Mouse (Mus musculus) forebrain, embryonic 14.5 days (tissue): Measurements from ENCODE around the gene Ccdc186. TPM values are rescaled to one million over a fixed set of nuclear protein-coding genes. Genes with fewer than 3 reads are reported as not detected.

Experiments used
- ATAC-seq: fragments of 200-750 bp; cut with Nextera tagmentation; 2 replicates; pipeline ENCODE4 v1.8.0; 2017; ENCODE audit warnings: mild to moderate bottlenecking, moderate library complexity
- DNase-seq: peaks from one replicate; pipeline ENCODE4 v3.0.0-alpha.2; 2015; ENCODE audit warnings: low spot score
- H3K27ac ChIP-seq: fragments of 300-500 bp; sonication (generic); 2 replicates; pipeline ENCODE4 v1.5.1; 2014; ENCODE audit warnings: low read depth, mild to moderate bottlenecking, control low read depth, low read length, moderate library complexity
- H3K27me3 ChIP-seq: fragments of 300-500 bp; sonication (generic); replicated peaks from 2 replicates; pipeline ENCODE4 v1.6.1; 2014; ENCODE audit warnings: low read length, control low read depth, mixed read lengths; ENCODE audit not compliant: control insufficient read depth, insufficient read depth
- H3K36me3 ChIP-seq: fragments of 300-500 bp; sonication (generic); 2 replicates; pipeline ENCODE4 v1.6.1; 2014; ENCODE audit warnings: low read length, control low read depth; ENCODE audit not compliant: control insufficient read depth, insufficient read depth
- H3K4me1 ChIP-seq: fragments of 300-500 bp; sonication (generic); 2 replicates; pipeline ENCODE4 v1.6.1; 2014; ENCODE audit warnings: antibody characterized with exemption, low read length, control low read depth; ENCODE audit not compliant: control insufficient read depth, insufficient read depth
- H3K4me2 ChIP-seq: fragments of 300-500 bp; sonication (generic); 2 replicates; pipeline ENCODE4 v1.6.1; 2014; ENCODE audit warnings: mild to moderate bottlenecking, control low read depth, low read length
- H3K4me3 ChIP-seq: fragments of 300-500 bp; sonication (generic); 2 replicates; pipeline ENCODE4 v1.5.1; 2014; ENCODE audit warnings: low read depth, low read length, control low read depth
- H3K9ac ChIP-seq: fragments of 300-500 bp; sonication (generic); 2 replicates; pipeline ENCODE4 v1.6.1; 2014; ENCODE audit warnings: mild to moderate bottlenecking, low read length, control low read depth, moderate library complexity
- H3K9me3 ChIP-seq: fragments of 300-500 bp; sonication (generic); replicated peaks from 2 replicates; pipeline ENCODE4 v1.6.1; 2016; ENCODE audit warnings: low read length, control low read depth, mixed read lengths; ENCODE audit not compliant: control insufficient read depth
- WGBS: fragments of 180-500 bp; shearing (Covaris S2); extraction: QIAGEN DNeasy Blood & Tissue Kit; methylation state at CpG from one replicate; pipeline ENCODE4 v1.1.7; 2014; 5-methylcytosine and 5-hydroxymethylcytosine counted together
- polyA plus RNA-seq: library from polyadenylated mRNA; unstranded; fragments of >200 nt; fragmentation: Nextera tagmentation; extraction: Ambion mirVana; gene quantifications from 2 replicates; pipeline ENCODE4 v1.2.1, GENCODE M21; 2014

The Ccdc186 gene
- 21.2 and 28.9 TPM in 2 replicates for polyA plus RNA-seq

- peak within 1 kb of the TSS; percentile 99 for H3K4me3 ChIP-seq
- H3K9me3 ChIP-seq = no peaks in the 10 kb centered on the region
- peak within 1 kb of the TSS; percentile 78; the same call in 1 of the 2 replicates for H3K27ac ChIP-seq
- under 1% methylated on average over 77 of the region's 79 CpGs for WGBS
- H3K27me3 ChIP-seq = no peaks in the 10 kb centered on the region
- peak; percentile 98 for DNase-seq
- H3K9ac ChIP-seq = peak within 1 kb of the TSS; percentile 95
- H3K36me3 ChIP-seq = no peaks in the 10 kb centered on the region
- H3K4me1 ChIP-seq = peaks cover 22% of the 10 kb centered on the region
- H3K4me2 ChIP-seq = peak within 1 kb of the TSS; percentile 75
- ATAC-seq = peak; percentile 98
These were observed at the start of gene Ccdc186 for GRCm38 (mm10) chr19:56821798-56822447. TSS of gene Ccdc186 (minus strand) at chr19:56822190.

- Histone ChIP-seq H3K27me3 (peaks cover 4% of the 10 kb centered on the region; the same call in 1 of the 2 replicates), H3K4me2 (no peak overlapping the region), H3K4me1 (no peaks in the 10 kb centered on the region), H3K9me3 (no peaks in the 10 kb centered on the region), H3K36me3 (no peaks in the 10 kb centered on the region), H3K4me3 (no peak overlapping the region), H3K27ac (no peak overlapping the region), H3K9ac (no peak overlapping the region)
- 65% methylated on average over 4 of the region's 4 CpGs for WGBS
- ATAC-seq (no peak), DNase-seq (no peak)
These were observed 45.7 kb upstream of the Ccdc186 start for GRCm38 (mm10) chr19:56867701-56868100.

- Histone ChIP-seq H3K9me3 (no peaks in the 10 kb centered on the region), H3K4me3 (no peak overlapping the region), H3K36me3 (no peaks in the 10 kb centered on the region), H3K27ac (no peak overlapping the region), H3K9ac (no peak overlapping the region), H3K27me3 (no peaks in the 10 kb centered on the region), H3K4me1 (no peaks in the 10 kb centered on the region), H3K4me2 (no peak overlapping the region)
- ATAC-seq (no peak), DNase-seq (no peak)
- WGBS = 63% methylated on average over 5 of the region's 5 CpGs
These were observed 34.5 kb upstream of the Ccdc186 start for GRCm38 (mm10) chr19:56856455-56856854.

- Histone ChIP-seq H3K9ac (no peak overlapping the region), H3K4me1 (no peaks in the 10 kb centered on the region), H3K27ac (no peak overlapping the region), H3K27me3 (no peaks in the 10 kb centered on the region), H3K4me2 (no peak overlapping the region), H3K4me3 (no peak overlapping the region), H3K9me3 (no peaks in the 10 kb centered on the region), H3K36me3 (no peaks in the 10 kb centered on the region)
- ATAC-seq (no peak), DNase-seq (no peak)
These were observed 30.6 kb upstream of the Ccdc186 start for GRCm38 (mm10) chr19:56852590-56852989.

GRCm38 (mm10) chr19:56842974-56843373 lies 21.0 kb upstream of the Ccdc186 start:
- no peaks in the 10 kb centered on the region for H3K36me3 ChIP-seq
- DNase-seq = no peak
- no peak overlapping the region for H3K9ac ChIP-seq
- H3K4me2 ChIP-seq = no peak overlapping the region
- ATAC-seq = no peak
- 85% methylated on average over 12 of the region's 12 CpGs for WGBS
- no peaks in the 10 kb centered on the region for H3K27me3 ChIP-seq
- H3K27ac ChIP-seq = no peak overlapping the region
- no peaks in the 10 kb centered on the region for H3K9me3 ChIP-seq
- H3K4me1 ChIP-seq = no peaks in the 10 kb centered on the region
- no peak overlapping the region for H3K4me3 ChIP-seq

- H3K27ac ChIP-seq = no peak overlapping the region
- H3K4me1 ChIP-seq = no peaks in the 10 kb centered on the region
- H3K36me3 ChIP-seq = no peaks in the 10 kb centered on the region
- no peak overlapping the region for H3K4me2 ChIP-seq
- DNase-seq = no peak
- no peak for ATAC-seq
- no peaks in the 10 kb centered on the region for H3K27me3 ChIP-seq
- 60% methylated on average over 17 of the region's 17 CpGs for WGBS
- no peak overlapping the region for H3K4me3 ChIP-seq
- no peak overlapping the region for H3K9ac ChIP-seq
- no peaks in the 10 kb centered on the region for H3K9me3 ChIP-seq
These were observed 17.1 kb upstream of the Ccdc186 start for GRCm38 (mm10) chr19:56838942-56839706.

DNA sequence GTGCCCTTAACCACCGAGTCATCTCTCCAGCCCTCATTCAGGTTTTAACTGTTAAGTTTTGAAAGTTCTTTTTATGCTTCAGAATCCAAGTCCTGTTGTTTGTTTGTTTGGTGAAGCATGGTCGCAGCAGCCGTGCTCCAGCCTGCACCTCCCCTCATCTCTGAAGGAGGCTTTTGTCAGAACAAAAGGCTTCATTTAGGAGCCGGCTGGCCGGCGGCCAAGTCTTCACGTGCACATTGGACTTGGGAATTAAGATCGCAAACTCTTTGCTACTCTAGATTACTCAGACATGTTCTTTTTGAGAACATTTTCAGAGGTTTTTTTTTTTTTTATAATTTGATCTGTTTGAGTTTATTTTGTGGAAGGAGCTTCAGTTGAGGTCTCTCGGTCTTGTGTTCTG lies 13.3 kb upstream of the Ccdc186 start:
- no peak overlapping the region for H3K4me3 ChIP-seq
- no peak overlapping the region for H3K9ac ChIP-seq
- WGBS = 10% methylated on average over 9 of the region's 9 CpGs
- H3K4me2 ChIP-seq = no peak overlapping the region
- ATAC-seq = no peak
- no peaks in the 10 kb centered on the region for H3K27me3 ChIP-seq
- H3K27ac ChIP-seq = no peak overlapping the region
- H3K4me1 ChIP-seq = no peaks in the 10 kb centered on the region
- H3K36me3 ChIP-seq = no peaks in the 10 kb centered on the region
- no peaks in the 10 kb centered on the region for H3K9me3 ChIP-seq
- peak; percentile 85 for DNase-seq

- Histone ChIP-seq H3K27me3 (no peaks in the 10 kb centered on the region), H3K27ac (no peak overlapping the region), H3K4me1 (no peaks in the 10 kb centered on the region), H3K36me3 (no peaks in the 10 kb centered on the region), H3K9ac (no peak overlapping the region), H3K9me3 (no peaks in the 10 kb centered on the region), H3K4me3 (no peak overlapping the region), H3K4me2 (no peak overlapping the region)
- WGBS = 93% methylated on average over 4 of the region's 4 CpGs
- no peak for DNase-seq
- no peak for ATAC-seq
These were observed 8.2 kb upstream of the Ccdc186 start for GRCm38 (mm10) chr19:56830163-56830562.

DNA sequence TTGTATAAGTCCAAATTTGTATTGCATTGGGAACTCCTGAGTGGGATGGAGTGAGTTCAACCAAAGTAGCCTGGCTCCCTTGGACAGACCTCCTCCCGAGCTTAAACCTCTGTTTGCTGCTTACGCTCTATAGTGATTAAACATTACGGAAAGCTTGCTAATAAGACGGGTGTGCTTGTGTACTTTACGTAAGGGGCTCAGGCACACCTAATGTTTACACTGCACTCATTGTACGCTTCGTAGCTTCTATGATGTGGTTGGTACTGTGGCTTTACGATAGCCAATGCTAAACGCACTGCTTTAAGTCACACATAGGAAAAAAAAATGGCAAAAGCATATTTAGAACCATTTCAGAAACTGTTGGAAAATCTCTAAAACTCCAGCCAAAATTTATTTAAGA lies 7.3 kb upstream of the Ccdc186 start:
- no peaks in the 10 kb centered on the region for H3K27me3 ChIP-seq
- DNase-seq (no peak), ATAC-seq (no peak)
- 84% methylated on average over 9 of the region's 9 CpGs for WGBS
- H3K27ac ChIP-seq = no peak overlapping the region
- no peak overlapping the region for H3K4me3 ChIP-seq
- H3K36me3 ChIP-seq = no peaks in the 10 kb centered on the region
- H3K9ac ChIP-seq = no peak overlapping the region
- H3K4me1 ChIP-seq = no peaks in the 10 kb centered on the region
- H3K4me2 ChIP-seq = no peak overlapping the region
- no peaks in the 10 kb centered on the region for H3K9me3 ChIP-seq
